Mouse (Mus musculus) cortical plate, adult 2 months (tissue): ENCODE results near the gene Prm2. TPM values are rescaled to one million over a fixed set of nuclear protein-coding genes. Genes with fewer than 3 reads are reported as not detected.

Experiments
- H3K27ac ChIP-seq: fragments of 200-500 bp; 2 replicates; pipeline ENCODE4 v1.5.1; 2012; ENCODE audit warnings: low read length, control low read depth, inconsistent platforms; ENCODE audit not compliant: insufficient read depth
- H3K4me1 ChIP-seq: fragments of 200-500 bp; 2 replicates; pipeline ENCODE4 v1.6.1; 2011; ENCODE audit warnings: low read length; ENCODE audit not compliant: control insufficient read depth, insufficient read depth
- H3K4me3 ChIP-seq: fragments of 200-500 bp; 2 replicates; pipeline ENCODE4 v1.5.1; 2011; ENCODE audit warnings: mild to moderate bottlenecking, low read length, control low read depth; ENCODE audit not compliant: insufficient read depth
- CTCF ChIP-seq: fragments of 200-500 bp; IDR thresholded peaks from 2 replicates; pipeline ENCODE4 v1.5.1; 2011; ENCODE audit warnings: mild to moderate bottlenecking, control low read depth, low read length; ENCODE audit not compliant: insufficient read depth; ENCODE audit errors: extremely low read depth
- POLR2A ChIP-seq: fragments of 200-500 bp; IDR thresholded peaks from 2 replicates; pipeline ENCODE4 v1.6.1; 2011; ENCODE audit warnings: mild to moderate bottlenecking, low read length, control low read depth; ENCODE audit not compliant: insufficient read depth; ENCODE audit errors: extremely low read depth
- polyA plus RNA-seq: library from polyadenylated mRNA; depleted of rRNA; stranded (reverse); fragments of >200 nt; gene quantifications from 2 replicates; pipeline ENCODE4 v1.2.3, GENCODE M21; 2012; rRNA removed

Gene Prm2
- polyA plus RNA-seq = not detected in 2 replicates

- Histone ChIP-seq H3K4me1 (no peaks in the 10 kb centered on the region), H3K4me3 (no peak within 1 kb of the TSS), H3K27ac (no peak within 1 kb of the TSS)
- TF ChIP-seq CTCF (no peak), POLR2A (no peak)
These were observed at the start of gene Prm2 for GRCm38 (mm10) chr16:10796034-10796433. Prm2 (minus strand) TSS chr16:10796134.

- Histone ChIP-seq H3K27ac (no peak overlapping the region), H3K4me1 (no peaks in the 10 kb centered on the region), H3K4me3 (no peak overlapping the region)
- no peak for TF ChIP-seq POLR2A
- TF ChIP-seq CTCF = no peak
These were observed 48.4 kb upstream of the Prm2 start for GRCm38 (mm10) chr16:10844319-10844670.

- no peak overlapping the region for H3K27ac ChIP-seq
- no peaks in the 10 kb centered on the region for H3K4me1 ChIP-seq
- no peak for TF ChIP-seq POLR2A
- no peak for TF ChIP-seq CTCF
- H3K4me3 ChIP-seq = no peak overlapping the region
These were observed 47.8 kb upstream of the Prm2 start for GRCm38 (mm10) chr16:10843486-10844318.

- Histone ChIP-seq H3K27ac (no peak overlapping the region), H3K4me3 (no peak overlapping the region)
- TF ChIP-seq POLR2A (no peak), CTCF (no peak)
These were observed 46.4 kb upstream of the Prm2 start for GRCm38 (mm10) chr16:10842282-10842855.

GRCm38 (mm10) chr16:10840018-10840417 lies 44.1 kb upstream of the Prm2 start:
- H3K27ac ChIP-seq = no peak overlapping the region
- no peaks in the 10 kb centered on the region for H3K4me1 ChIP-seq
- no peak for TF ChIP-seq CTCF
- no peak for TF ChIP-seq POLR2A
- no peak overlapping the region for H3K4me3 ChIP-seq

More at GRCm38 (mm10) chr16:10842282-10842855, 46.4 kb upstream of the Prm2 start:
- H3K4me1 ChIP-seq = no peaks in the 10 kb centered on the region

GRCm38 (mm10) chr16:10838487-10839245 lies 42.7 kb upstream of the Prm2 start:
- H3K4me3 ChIP-seq = no peak overlapping the region
- no peak for TF ChIP-seq POLR2A
- no peak for TF ChIP-seq CTCF
- H3K27ac ChIP-seq = no peak overlapping the region
- H3K4me1 ChIP-seq = no peaks in the 10 kb centered on the region

GRCm38 (mm10) chr16:10837903-10838302 lies 42.0 kb upstream of the Prm2 start:
- Histone ChIP-seq H3K4me1 (no peaks in the 10 kb centered on the region), H3K4me3 (no peak overlapping the region), H3K27ac (no peak overlapping the region)
- TF ChIP-seq POLR2A (no peak), CTCF (no peak)

GRCm38 (mm10) chr16:10837250-10837649 lies 41.3 kb upstream of the Prm2 start:
- Histone ChIP-seq H3K4me3 (no peak overlapping the region), H3K27ac (no peak overlapping the region), H3K4me1 (no peaks in the 10 kb centered on the region)
- no peak for TF ChIP-seq POLR2A
- TF ChIP-seq CTCF = no peak

GRCm38 (mm10) chr16:10836388-10836787 lies 40.5 kb upstream of the Prm2 start:
- H3K4me3 ChIP-seq = no peak overlapping the region
- H3K4me1 ChIP-seq = no peaks in the 10 kb centered on the region
- H3K27ac ChIP-seq = no peak overlapping the region
- TF ChIP-seq POLR2A = no peak
- TF ChIP-seq CTCF = no peak

GRCm38 (mm10) chr16:10834911-10835587 lies 39.1 kb upstream of the Prm2 start, which contains the start of gene Rmi2:
Rmi2 (plus strand) TSS chr16:10835059.
- H3K4me1 ChIP-seq = no peaks in the 10 kb centered on the region
- TF ChIP-seq CTCF = no peak
- no peak for TF ChIP-seq POLR2A
- H3K4me3 ChIP-seq = peak within 1 kb of the TSS; percentile 32
- no peak within 1 kb of the TSS for H3K27ac ChIP-seq
